Mouse (Mus musculus): ENCODE measurements at regions not wholly inside any gene's neighbourhood (a gene's known extent, or its start where the extent isn't known, plus 50 kb on each side); places are given as distances from the start of the nearest gene placed in this dataset.

GRCm38 (mm10) chr4:81673398-81674265, 231.0 kb upstream of the Mpdz start:
- TF ChIP-seq POLR2A (IDR thresholded peaks at IDR 0.05; ENCODE audit: extremely low read depth, insufficient read depth, low read length) (no peak), CTCF (IDR thresholded peaks at IDR 0.05; ENCODE audit: low read depth, low read length) (no peak)
- no peaks in the 10 kb centered on the region for H3K36me3 ChIP-seq (ENCODE audit: control insufficient read depth, insufficient read depth, low read length)
- DNase-seq (ENCODE audit: extremely low read depth, low read depth, low spot score), result peak; percentile 98
- H3K4me1 ChIP-seq (ENCODE audit: control insufficient read depth, insufficient read depth, low read length), result peaks cover 11% of the 10 kb centered on the region; the same call in 1 of the 2 replicates
- H3K9ac ChIP-seq (ENCODE audit: low read depth, low read length), result no peak overlapping the region
- H3K4me3 ChIP-seq (ENCODE audit: insufficient read depth, low read depth, low read length), result no peak overlapping the region
- no peaks in the 10 kb centered on the region for H3K27me3 ChIP-seq (ENCODE audit: control insufficient read depth, insufficient read depth, low read length)
- no peak overlapping the region for H3K27ac ChIP-seq (replicated peaks; ENCODE audit: insufficient read depth, low read depth, low read length)
- WGBS, result 42% methylated on average over 4 of the region's 4 CpGs
- H3K79me2 ChIP-seq (ENCODE audit: control insufficient read depth, insufficient read depth, low read length), result no peaks in the 10 kb centered on the region

GRCm38 (mm10) chr4:81671986-81672385, 229.4 kb upstream of the Mpdz start:
- peak; percentile 94 for DNase-seq (ENCODE audit: extremely low read depth, low read depth, low spot score)
- no peaks in the 10 kb centered on the region for H3K27me3 ChIP-seq (ENCODE audit: control insufficient read depth, insufficient read depth, low read length)
- no peaks in the 10 kb centered on the region for H3K79me2 ChIP-seq (ENCODE audit: control insufficient read depth, insufficient read depth, low read length)
- no peak overlapping the region for H3K4me3 ChIP-seq (ENCODE audit: insufficient read depth, low read depth, low read length)
- peaks cover 11% of the 10 kb centered on the region; the same call in 1 of the 2 replicates for H3K4me1 ChIP-seq (ENCODE audit: control insufficient read depth, insufficient read depth, low read length)
- WGBS, result 10% methylated on average over 2 of the region's 2 CpGs
- no peak overlapping the region for H3K9ac ChIP-seq (ENCODE audit: low read depth, low read length)
- TF ChIP-seq POLR2A (IDR thresholded peaks at IDR 0.05; ENCODE audit: extremely low read depth, insufficient read depth, low read length) (no peak), CTCF (IDR thresholded peaks at IDR 0.05; ENCODE audit: low read depth, low read length) (no peak)
- H3K36me3 ChIP-seq (ENCODE audit: control insufficient read depth, insufficient read depth, low read length), result no peaks in the 10 kb centered on the region
- H3K27ac ChIP-seq (replicated peaks; ENCODE audit: insufficient read depth, low read depth, low read length), result no peak overlapping the region

DNA sequence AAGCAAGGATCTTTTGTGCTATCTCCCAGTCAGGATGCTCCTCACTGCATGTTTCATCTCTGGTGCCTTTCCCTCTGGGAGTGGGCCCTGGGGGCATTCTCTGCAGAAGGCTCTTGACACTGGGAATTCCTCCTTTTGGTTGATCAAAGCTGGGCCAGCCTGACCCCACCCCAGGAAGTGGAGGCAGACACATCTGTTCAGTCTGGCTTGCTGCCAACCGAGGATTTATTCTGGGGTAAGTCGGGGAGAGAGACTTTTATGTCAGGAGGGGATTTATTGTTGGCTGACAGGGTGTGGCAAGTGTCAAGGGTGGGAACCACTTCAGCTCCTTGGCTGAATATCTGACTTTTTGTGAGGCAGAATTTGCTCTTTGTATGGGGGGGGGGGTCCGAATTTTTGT, 226.6 kb upstream of the Mpdz start:
- H3K4me3 ChIP-seq (ENCODE audit: insufficient read depth, low read depth, low read length), result no peak overlapping the region
- 65% methylated on average over 3 of the region's 3 CpGs for WGBS
- TF ChIP-seq POLR2A (IDR thresholded peaks at IDR 0.05; ENCODE audit: extremely low read depth, insufficient read depth, low read length) (no peak), CTCF (IDR thresholded peaks at IDR 0.05; ENCODE audit: low read depth, low read length) (no peak)
- DNase-seq (ENCODE audit: extremely low read depth, low read depth, low spot score), result no peak
- H3K79me2 ChIP-seq (ENCODE audit: control insufficient read depth, insufficient read depth, low read length), result no peaks in the 10 kb centered on the region
- H3K4me1 ChIP-seq (ENCODE audit: control insufficient read depth, insufficient read depth, low read length), result peaks cover 11% of the 10 kb centered on the region; the same call in 1 of the 2 replicates
- H3K27me3 ChIP-seq (ENCODE audit: control insufficient read depth, insufficient read depth, low read length), result no peaks in the 10 kb centered on the region
- H3K9ac ChIP-seq (ENCODE audit: low read depth, low read length), result no peak overlapping the region
- no peak overlapping the region for H3K27ac ChIP-seq (replicated peaks; ENCODE audit: insufficient read depth, low read depth, low read length)
- H3K36me3 ChIP-seq (ENCODE audit: control insufficient read depth, insufficient read depth, low read length), result no peaks in the 10 kb centered on the region

DNA sequence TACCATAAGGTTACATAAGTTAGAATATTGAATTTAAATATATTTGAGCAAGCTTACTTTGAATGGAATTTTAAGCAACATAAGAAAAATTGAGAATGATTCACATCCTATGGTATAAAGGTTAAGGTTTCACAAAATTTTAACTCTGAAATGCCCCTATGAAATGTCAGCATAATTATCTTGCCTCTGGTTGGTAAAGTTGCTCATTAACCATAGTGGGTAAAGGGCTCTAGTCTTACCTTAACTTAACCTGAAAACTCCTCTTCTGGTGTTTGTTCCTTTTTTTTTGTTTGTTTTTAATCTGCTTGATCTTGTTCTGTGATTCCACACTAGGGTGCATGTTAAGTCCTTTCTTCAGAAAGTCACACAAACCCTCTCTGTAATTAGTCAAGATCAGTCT, 218.5 kb upstream of the Mpdz start:
- H3K9ac ChIP-seq (ENCODE audit: low read depth, low read length), result no peak overlapping the region
- no peak overlapping the region for H3K27ac ChIP-seq (replicated peaks; ENCODE audit: insufficient read depth, low read depth, low read length)
- TF ChIP-seq CTCF (IDR thresholded peaks at IDR 0.05; ENCODE audit: low read depth, low read length) (no peak), POLR2A (IDR thresholded peaks at IDR 0.05; ENCODE audit: extremely low read depth, insufficient read depth, low read length) (no peak)
- H3K4me3 ChIP-seq (ENCODE audit: insufficient read depth, low read depth, low read length), result no peak overlapping the region
- peak; percentile 24 for DNase-seq (ENCODE audit: extremely low read depth, low read depth, low spot score)
- H3K79me2 ChIP-seq (ENCODE audit: control insufficient read depth, insufficient read depth, low read length), result no peaks in the 10 kb centered on the region
- no peaks in the 10 kb centered on the region for H3K36me3 ChIP-seq (ENCODE audit: control insufficient read depth, insufficient read depth, low read length)
- no peaks in the 10 kb centered on the region for H3K4me1 ChIP-seq (ENCODE audit: control insufficient read depth, insufficient read depth, low read length)
- no peaks in the 10 kb centered on the region for H3K27me3 ChIP-seq (ENCODE audit: control insufficient read depth, insufficient read depth, low read length)

DNA sequence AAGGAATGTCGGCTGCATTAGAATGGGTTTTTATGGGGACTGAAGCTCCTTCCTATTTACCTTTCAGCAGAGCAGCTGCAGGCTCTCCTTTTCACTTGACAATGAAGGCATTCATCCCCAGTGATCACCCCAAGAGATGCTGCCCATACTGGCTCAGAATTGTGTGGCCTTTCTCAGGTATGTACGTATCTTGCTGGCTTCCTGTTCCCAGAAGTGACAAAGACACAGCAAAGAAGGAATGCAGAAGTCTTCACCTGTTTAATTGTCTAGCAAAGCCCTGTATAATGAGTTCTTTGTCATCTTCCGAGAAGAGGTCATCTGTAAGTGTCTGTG, 185.8 kb upstream of the Mpdz start:
- Histone ChIP-seq H3K4me3 (ENCODE audit: insufficient read depth, low read depth, low read length) (no peak overlapping the region), H3K27me3 (ENCODE audit: control insufficient read depth, insufficient read depth, low read length) (no peaks in the 10 kb centered on the region), H3K36me3 (ENCODE audit: control insufficient read depth, insufficient read depth, low read length) (no peaks in the 10 kb centered on the region), H3K79me2 (ENCODE audit: control insufficient read depth, insufficient read depth, low read length) (no peaks in the 10 kb centered on the region), H3K27ac (replicated peaks; ENCODE audit: insufficient read depth, low read depth, low read length) (no peak overlapping the region), H3K4me1 (ENCODE audit: control insufficient read depth, insufficient read depth, low read length) (no peaks in the 10 kb centered on the region), H3K9ac (ENCODE audit: low read depth, low read length) (no peak overlapping the region)
- DNase-seq (ENCODE audit: extremely low read depth, low read depth, low spot score), result no peak
- 94% methylated on average over 3 of the region's 3 CpGs for WGBS
- TF ChIP-seq POLR2A (IDR thresholded peaks at IDR 0.05; ENCODE audit: extremely low read depth, insufficient read depth, low read length) (no peak), CTCF (IDR thresholded peaks at IDR 0.05; ENCODE audit: low read depth, low read length) (no peak)

Measured in liver, adult 2 months (tissue).